Mouse (Mus musculus): ENCODE data around the gene Parn.

Parn gene

GRCm38 (mm10) chr16:13621745-13622507 is 46.0 kb downstream of the Parn start:
- DNase-seq, result no peak

GRCm38 (mm10) chr16:13620194-13620593 is 47.8 kb downstream of the Parn start:
- no peak for DNase-seq

DNA sequence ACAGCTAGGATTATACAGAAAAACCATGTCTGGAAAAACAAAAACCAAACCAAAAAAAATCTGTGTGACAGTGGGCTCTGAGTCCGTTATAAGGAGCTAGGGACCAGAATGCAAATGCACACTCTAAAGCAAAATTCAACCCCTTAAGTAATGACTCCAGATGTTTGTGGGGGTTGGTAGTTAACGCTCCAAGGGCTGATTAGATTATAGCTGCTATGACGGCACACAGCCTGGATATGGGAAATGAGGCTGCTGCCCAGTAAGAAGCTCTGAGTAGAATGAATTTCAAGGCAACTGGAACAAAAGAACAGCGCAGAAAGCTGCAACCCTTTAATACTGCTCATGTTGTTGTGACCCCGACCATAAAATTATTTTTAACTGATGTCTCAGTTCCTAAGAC is 52.7 kb downstream of the Parn start:
- no peak for DNase-seq

DNA sequence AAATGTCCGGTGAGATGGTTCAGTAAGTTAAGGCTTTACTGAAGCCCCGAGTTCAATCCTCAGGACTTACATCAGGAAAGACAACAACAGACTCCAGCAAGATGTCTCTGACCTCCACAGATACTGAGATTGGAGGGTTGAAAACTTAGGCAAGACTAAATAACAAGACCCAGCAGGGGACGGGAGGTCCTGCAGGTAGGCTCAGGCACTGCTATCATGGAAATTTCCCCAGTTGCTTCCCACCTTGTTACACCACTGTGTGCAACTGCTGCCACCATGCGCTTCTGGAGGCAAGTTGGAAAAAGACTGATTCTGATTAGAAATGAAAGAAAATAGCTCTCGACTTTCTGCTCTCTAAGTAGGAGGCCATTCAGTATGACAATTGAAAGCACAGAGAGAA is 55.4 kb downstream of the Parn start:
- no peak for DNase-seq

DNA sequence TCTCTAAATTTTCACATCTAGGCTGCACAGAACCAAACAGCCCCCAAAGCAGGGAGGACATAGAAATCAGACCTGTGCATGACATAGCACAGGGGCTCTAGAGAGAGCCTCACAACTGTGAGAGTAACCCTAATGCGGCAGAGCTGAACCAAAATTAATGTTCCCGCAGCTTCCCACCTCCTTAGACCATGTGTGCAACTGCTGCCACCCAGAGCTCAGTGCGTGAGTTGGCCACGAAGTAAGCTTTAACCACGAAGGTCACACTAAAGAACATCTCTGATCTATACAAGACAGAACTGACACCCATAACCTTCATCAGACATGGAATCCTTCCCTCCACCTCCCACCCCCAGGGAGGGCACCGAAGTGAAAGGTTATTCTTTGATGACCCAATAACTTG is 55.9 kb downstream of the Parn start:
- DNase-seq, result no peak

DNA sequence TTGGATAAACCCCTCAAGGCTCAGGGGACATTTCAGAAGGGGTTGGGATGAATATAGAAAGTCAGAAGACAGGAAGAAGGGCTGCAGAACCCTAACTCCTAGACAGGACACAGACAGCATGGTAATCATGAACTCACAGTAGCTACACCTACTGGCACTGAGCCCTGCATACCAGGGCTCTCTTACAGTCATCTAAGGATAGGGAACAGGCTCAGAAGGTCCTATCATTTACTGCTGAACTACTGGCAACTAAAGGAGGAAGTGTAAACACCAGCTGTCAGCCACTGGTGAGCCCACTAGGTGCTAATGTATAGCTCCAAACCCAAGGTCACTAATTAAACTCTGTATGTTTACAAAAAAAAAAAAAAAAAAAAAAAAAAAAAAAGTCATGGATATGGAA is 56.6 kb downstream of the Parn start:
- peak; percentile 38 for DNase-seq

- peak; percentile 21 for DNase-seq
Measured at GRCm38 (mm10) chr16:13610951-13611381, 57.0 kb downstream of the Parn start.

DNA sequence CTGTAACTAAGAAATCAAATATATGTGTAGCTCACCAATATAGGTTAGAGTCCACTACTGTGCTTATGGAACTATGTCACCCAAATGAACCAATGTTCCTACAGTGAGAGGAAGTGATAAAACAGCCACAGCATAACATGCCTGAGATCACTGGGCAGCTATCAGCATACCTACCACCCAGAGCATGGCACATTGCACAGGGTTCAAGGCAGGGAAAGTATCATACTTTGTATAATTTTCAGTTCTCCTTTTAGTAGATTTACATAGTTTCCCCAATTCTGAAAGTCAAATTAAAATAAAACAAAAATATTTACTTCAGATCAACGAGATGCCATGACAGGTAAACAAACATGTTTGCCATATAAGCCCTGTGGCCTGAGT is 59.3 kb downstream of the Parn start:
- no peak for DNase-seq

- no peak for DNase-seq
Measured at GRCm38 (mm10) chr16:13607987-13608704, 59.8 kb downstream of the Parn start.

DNA sequence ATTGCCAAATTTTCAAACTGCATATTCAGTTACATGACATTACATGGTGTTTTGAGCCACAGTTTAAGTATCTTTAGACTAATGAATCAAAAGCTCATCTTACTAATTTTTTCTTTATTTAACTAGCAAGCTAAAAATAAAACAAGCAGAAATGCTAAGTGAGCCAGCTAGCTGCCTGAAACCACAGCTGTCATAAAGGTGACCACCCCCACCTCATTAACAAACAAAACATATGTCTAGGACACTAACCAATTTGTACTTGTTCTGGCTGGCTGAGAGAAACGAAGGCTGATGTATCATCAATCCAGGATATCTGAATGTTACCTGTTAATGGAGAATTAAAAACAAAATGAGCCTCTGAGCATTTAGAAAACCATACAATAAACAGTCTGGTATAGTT is 65.2 kb downstream of the Parn start:
- no peak for DNase-seq

GRCm38 (mm10) chr16:13589049-13589408 is 78.9 kb downstream of the Parn start:
- no peak for DNase-seq

DNA sequence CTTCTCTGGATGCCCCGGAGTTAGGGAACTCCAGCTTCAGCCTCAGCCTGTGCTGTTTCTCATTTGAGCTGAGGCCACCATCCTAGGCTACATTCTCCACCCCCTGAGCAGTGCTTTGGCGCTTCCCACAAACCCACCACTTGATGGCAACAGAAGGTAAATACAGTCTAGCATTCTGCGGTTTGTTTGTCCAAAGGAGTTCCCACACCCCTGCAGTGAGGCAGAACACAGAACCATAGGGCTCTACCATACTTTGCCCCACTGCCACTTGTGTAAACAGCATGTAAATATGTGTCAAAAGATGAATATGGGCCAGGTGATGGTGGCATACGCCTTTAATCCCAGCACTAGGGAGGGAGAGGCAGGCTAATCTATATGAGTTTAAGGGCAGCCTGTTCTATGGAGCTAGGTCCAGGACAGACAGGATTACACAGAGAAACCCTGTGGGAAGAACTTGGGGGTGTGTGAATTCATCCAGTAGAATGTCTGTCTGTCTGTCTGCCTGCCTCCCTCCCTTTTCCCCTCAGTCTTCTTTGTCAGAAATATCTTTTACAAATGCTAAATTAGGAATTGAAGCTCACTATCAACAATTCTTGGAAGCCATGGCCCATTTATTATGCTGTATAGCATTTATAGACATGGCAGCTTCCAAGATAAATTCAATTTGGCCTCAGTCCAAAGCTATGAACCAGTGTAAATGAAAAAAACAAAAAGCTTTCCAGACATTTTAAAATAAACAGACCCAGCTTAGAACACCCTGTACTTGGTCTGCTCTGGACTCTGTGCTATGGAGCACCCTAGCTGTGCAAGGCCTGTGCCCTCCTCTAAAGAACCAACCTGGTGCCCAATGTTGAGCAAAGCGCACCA is 79.6 kb downstream of the Parn start:
- DNase-seq, result no peak

DNA sequence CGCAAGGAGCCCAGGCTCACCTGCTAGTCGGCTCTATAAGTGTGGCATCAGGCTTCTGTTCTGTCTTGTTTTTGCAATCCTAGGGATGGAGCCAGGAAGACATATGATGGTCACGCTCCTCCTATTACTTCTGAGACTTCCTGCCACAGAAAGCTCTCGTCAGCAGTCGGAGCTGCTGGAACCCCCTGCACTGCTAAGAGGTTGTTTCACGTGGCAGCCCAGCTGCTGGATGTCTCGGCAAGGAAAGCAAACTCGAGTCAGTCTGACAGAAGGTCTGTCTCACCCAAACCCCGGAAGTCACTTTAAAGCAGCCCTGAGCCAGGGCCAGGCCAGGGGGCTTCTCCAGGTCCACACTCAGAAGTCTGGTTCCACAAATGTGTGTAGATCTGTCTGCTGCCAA is 82.7 kb downstream of the Parn start:
- peak; percentile 32 for DNase-seq

GRCm38 (mm10) chr16:13580784-13581183 is 87.2 kb downstream of the Parn start:
- DNase-seq, result peak; percentile 10

GRCm38 (mm10) chr16:13580016-13580415 is 88.0 kb downstream of the Parn start:
- peak; percentile 5 for DNase-seq

DNA sequence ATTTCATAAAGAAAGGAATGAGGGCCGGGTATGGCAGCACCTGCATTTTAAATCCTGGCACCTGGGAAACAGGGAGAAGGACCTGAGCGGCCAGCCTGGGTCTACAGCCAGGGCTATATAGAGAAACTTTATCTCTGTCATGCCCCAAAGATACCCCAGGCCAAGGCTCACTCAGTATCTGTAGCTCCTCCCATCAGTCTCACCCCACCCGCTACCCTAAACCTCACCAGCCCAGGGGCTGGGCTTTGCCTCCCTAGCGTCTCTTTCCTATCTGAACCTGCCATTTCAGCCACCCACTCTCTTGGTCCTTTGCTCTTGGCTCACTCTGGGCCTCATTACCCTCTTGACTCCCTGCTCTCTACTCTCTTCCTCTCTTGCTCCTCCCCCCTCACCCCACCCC is 92.7 kb downstream of the Parn start:
- no peak for DNase-seq

DNA sequence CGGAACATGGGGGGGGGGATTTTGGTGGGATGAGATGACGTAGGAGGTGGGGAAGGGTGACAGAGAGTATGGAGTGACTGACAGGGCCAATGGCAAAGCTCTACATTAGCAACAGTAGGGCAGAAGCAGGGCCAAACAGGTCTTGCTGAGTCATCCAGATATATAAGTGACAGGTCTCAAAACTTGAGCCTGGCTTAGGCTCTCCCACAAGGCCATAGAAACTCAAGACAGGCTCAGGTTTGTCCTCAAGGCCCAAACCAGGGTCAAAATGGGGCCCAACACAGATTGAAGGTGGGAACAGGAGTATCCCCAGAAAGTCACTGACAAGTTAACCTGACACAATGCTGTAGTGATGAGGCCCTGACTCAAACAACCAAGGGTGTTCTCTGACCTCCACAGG is 99.7 kb downstream of the Parn start:
- DNase-seq, result no peak

DNA sequence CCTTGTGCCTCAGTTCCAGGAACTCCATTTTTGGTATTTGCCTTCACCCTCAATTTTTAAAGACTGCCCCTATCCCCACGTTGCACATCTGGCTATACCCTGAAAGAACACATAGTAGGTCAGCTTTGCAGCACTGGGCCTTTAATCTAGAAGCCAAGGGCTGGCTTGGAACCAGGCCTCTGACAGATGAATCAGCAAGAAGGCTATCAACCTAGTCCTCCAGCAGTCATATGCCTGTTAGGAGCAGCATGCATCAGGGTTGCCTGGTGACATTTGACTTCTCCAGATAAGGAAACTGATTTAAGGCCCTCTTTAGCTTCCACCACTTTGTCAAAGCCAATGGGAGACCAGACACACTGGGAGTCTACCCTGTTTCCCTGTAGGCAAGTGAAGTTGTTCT is 100.4 kb downstream of the Parn start:
- no peak for DNase-seq

DNA sequence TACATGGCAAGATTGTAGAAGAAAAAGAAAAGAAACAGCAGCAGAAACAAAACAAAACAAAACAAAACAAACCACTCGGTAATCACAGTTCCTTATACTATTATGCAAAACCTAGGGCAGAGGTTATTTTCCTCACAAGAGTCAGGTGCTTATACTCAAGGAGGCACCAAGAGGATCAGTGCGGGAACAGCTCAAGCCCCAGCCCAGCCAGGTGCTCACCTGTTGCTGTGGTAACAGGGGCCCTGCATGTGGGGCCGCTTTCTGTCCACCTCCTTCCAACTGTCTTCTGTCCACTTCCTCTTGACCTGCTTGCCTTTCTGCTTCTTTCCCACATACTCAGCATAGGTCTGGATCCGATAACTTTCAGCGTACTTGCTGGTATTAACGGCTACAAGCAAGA is 101.6 kb downstream of the Parn start:
- no peak for DNase-seq

GRCm38 (mm10) chr16:13565291-13565690 is 102.7 kb downstream of the Parn start:
- DNase-seq, result no peak

DNA sequence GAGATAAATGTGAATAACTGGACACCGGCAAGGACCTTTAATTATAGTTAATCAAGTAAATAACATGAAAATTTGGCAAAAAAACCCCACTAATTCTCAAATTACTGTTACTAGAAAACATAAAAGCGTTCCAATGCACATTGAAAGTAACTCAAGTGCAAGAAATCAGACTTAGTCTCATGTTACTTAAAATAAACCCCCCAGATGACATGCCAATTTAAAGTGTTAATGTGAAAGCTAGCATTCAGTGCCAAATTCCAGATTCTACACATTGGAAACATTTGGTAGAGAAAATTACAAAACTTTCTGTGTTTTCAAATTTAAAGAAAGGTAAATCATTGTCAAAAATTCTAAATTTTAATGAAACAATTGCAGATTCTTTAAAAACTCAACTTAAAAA is 110.2 kb downstream of the Parn start:
- DNase-seq, result no peak

DNA sequence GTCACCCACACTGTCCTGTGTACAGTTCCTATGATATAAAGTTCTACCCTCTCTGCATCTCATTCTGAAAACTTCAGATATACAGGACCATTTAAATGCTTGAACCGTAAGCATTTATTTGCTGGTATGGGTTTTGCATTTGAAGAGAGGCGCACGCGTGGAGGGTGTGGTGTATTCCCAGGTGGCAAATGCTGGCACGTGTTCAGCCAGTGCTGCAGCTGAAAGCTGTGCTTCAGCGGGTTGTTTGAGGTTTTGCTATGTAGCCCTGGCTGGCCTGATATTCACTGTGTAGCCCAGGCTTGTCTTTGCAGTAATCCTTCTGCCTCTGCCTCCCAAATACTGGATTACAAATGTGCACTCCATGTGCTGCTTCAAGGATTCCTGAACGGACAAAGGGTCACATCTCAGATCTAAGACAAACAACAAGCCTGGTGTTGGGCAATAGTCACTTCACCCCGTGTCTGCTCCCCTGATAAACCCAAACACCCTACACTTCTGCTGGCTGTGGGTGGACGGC is 111.0 kb downstream of the Parn start:
- DNase-seq, result no peak

GRCm38 (mm10) chr16:13556446-13556845 is 111.5 kb downstream of the Parn start:
- DNase-seq, result no peak

GRCm38 (mm10) chr16:13550667-13551066 is 117.3 kb downstream of the Parn start:
- no peak for DNase-seq
